Mouse (Mus musculus): ENCODE results near the gene Tbkbp1. TPM values are rescaled to one million over a fixed set of nuclear protein-coding genes. Genes with fewer than 3 reads are reported as not detected.

Gene Tbkbp1
- polyA plus RNA-seq (2017; shearing (Covaris generic)): not detected

DNA sequence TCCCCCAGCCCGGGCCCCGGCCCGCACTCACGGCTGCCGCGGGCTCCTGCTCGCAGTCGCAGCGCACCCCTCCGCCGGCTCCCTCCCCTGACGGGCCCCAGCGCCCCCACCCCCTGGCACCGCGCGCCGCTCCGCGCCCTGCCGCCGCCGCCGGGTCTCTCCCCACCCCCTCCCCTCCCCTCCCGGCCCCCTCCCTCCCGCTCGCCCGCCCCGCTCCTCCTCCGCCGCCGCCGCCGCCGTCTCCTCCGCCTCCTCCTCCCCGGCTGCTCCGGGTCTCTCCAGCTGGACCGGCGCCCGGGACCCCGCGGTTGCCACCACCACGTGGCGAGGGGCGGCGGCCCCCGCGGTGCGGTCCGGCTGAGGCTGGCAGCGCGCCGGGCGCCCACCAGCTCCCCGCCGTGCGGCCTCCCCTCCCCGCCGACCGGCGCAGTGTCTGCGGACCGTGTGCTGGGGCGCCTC lies at the start of gene Tbkbp1:
Gene Tbkbp1, minus strand, starts transcription at position 153 of the 459 bp plus-strand sequence.

DNA sequence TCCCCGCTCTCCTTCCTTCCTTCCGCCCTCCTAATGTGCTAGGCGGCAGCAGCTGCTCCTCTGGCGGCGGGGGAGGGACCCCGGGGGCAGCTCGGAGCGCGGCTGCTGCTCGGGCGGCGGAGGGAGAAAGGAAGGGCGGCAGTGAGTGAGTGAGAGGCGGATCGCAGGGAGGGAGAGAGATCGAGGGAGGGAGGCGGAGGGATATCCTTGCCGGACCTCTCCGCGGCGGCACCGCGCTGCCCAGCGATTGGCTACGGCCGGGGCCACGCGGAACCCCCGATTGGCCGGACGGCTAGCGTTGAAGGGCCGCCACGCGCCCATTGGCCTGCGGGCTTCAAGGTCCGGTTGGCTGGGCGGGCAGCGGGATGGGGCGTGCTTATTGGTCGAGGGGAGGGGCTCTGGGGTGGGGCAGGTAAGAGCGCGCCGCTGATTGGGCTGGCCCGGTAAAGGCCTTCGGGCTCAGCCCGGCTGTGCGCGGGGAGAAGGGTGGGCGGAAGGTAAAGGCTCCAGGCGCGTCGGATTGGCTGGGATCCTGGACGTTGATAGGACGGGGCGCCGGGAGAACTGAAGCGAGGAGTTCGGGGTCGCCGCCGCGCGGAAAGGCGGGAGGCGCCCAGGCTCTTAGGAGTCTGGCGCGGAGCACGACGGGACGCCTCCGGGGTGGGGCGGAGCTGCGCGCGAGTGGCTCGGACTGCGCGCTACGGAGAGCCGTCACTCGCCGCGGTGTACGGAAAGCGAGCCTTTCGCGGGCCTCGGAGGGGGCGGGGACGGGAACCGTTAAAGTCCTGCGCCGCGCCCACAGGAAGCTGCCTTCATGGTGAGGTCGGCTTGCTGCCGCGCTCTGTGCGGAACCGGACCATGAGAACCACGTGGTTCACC lies 36.7 kb upstream of the Tbkbp1 start, which contains the start of gene Kpnb1:
Gene Kpnb1, minus strand, starts transcription at position 118 of the 879 bp plus-strand sequence.

DNA sequence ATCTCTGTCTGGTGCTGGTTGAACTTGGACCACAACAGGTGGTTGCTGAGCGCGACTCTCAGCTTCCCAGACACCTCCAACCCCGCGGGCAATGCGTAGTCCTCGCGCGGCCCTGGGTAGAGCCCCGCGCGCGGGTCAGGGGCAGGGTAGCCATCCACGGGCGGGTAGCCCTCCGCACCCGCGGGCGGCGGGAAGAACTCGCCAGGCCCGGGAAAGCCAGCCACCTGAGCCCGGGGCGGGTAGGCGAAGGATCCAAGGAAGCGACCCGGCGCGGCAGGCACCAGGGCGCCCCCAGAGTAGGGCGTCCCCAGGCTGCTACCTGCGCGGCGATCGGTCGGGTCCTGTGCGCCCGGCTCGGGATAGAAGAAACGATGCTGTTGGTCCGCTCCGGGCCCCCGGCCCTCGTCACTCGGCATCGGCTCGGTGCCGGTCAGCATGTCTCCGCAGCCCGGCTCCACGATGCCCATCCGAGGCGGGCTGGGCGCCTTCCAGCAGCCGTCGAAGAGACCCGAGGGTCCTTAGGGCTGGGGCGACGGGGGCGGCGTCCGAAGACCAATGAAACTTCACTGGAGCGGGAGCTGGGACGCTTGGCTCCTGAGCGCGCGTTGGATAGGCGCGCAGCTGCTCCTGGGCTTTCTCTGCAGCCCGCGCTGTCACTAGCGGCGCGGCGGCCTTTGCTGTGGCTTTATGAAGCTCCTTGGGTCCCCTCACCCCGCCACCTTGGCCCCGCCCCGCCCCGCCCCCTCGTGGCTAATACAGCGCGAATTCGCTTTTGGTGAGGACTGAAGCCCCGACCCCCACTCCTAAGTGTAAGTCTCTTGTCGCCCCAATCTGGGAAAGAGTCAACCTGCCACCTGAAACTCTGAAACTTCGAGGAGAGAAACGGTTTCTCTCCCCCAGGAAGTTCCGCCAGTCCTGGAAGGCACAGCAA lies 36.4 kb downstream of the Tbkbp1 start, which contains the start of gene Tbx21:
Gene Tbx21, minus strand, starts transcription at position 661 of the 931 bp plus-strand sequence.

Other genes starting within 250 kb of the Tbkbp1 start
- gene Cdk5rap3, start 235.0 kb downstream of the Tbkbp1 start, polyA plus RNA-seq (2017; shearing (Covaris generic)): 107 TPM
- 0.23 TPM for gene Prr15l, start 223.4 kb downstream of the Tbkbp1 start, polyA plus RNA-seq (2017; shearing (Covaris generic))
- 44.9 TPM for gene Pnpo, start 207.5 kb downstream of the Tbkbp1 start, polyA plus RNA-seq (2017; shearing (Covaris generic))
- 71.0 TPM for gene Sp2, start 168.5 kb downstream of the Tbkbp1 start, polyA plus RNA-seq (2017; shearing (Covaris generic))
- gene Sp6, start 138.1 kb downstream of the Tbkbp1 start, polyA plus RNA-seq (2017; shearing (Covaris generic)): 10.6 TPM
- 17.7 TPM for gene Scrn2, start 121.6 kb downstream of the Tbkbp1 start, polyA plus RNA-seq (2017; shearing (Covaris generic))
- not detected for gene Lrrc46, start 110.1 kb downstream of the Tbkbp1 start, polyA plus RNA-seq (2017; shearing (Covaris generic))
- 82.0 TPM for gene Mrpl10, start 109.9 kb downstream of the Tbkbp1 start, polyA plus RNA-seq (2017; shearing (Covaris generic))
- 33.8 TPM for gene Osbpl7, start 100.9 kb downstream of the Tbkbp1 start, polyA plus RNA-seq (2017; shearing (Covaris generic))
- 10.0 TPM for gene Tbx21, start 36.2 kb downstream of the Tbkbp1 start, polyA plus RNA-seq (2017; shearing (Covaris generic))
- gene Kpnb1, start 36.4 kb upstream of the Tbkbp1 start, polyA plus RNA-seq (2017; shearing (Covaris generic)): 31.9 TPM
- gene Npepps, start 129.1 kb upstream of the Tbkbp1 start, polyA plus RNA-seq (2017; shearing (Covaris generic)): 30.7 TPM
- 30.5 TPM for gene Mrpl45, start 164.2 kb upstream of the Tbkbp1 start, polyA plus RNA-seq (2017; shearing (Covaris generic))
- gene Gpr179, start 200.6 kb upstream of the Tbkbp1 start, polyA plus RNA-seq (2017; shearing (Covaris generic)): 0.22 TPM
- gene Socs7, start 211.1 kb upstream of the Tbkbp1 start, polyA plus RNA-seq (2017; shearing (Covaris generic)): 1.1 TPM